Mouse (Mus musculus) limb, embryonic 14.5 days (tissue): ENCODE results near the gene Snhg11. TPM values are rescaled to one million over a fixed set of nuclear protein-coding genes. Genes with fewer than 3 reads are reported as not detected.
A peak's percentile ranks its signal among the peaks of the same experiment; 100 is the strongest.

Experiments
- ATAC-seq: fragments of 200-750 bp; cut with Nextera tagmentation; 2 replicates; pipeline ENCODE4 v1.8.0; 2017; ENCODE audit warnings: low read depth, moderate number of reproducible peaks, moderate TSS enrichment; ENCODE audit not compliant: low FRiP score
- DNase-seq: peaks from one replicate; pipeline ENCODE4 v3.0.0-alpha.2; 2015; ENCODE audit warnings: low spot score
- H3K27ac ChIP-seq: fragments of 300-500 bp; sonication (generic); replicated peaks from 2 replicates; pipeline ENCODE4 v1.5.1; 2014; ENCODE audit warnings: low read depth, mild to moderate bottlenecking, low read length, moderate library complexity, mixed read lengths
- H3K27me3 ChIP-seq: fragments of 300-500 bp; sonication (generic); 2 replicates; pipeline ENCODE4 v1.6.1; 2014; ENCODE audit warnings: low read length, mixed read lengths; ENCODE audit not compliant: control insufficient read depth, insufficient read depth
- H3K36me3 ChIP-seq: fragments of 300-500 bp; sonication (generic); 2 replicates; pipeline ENCODE4 v1.6.1; 2014; ENCODE audit warnings: mild to moderate bottlenecking, low read length, moderate library complexity, mixed read lengths; ENCODE audit not compliant: control insufficient read depth, insufficient read depth
- H3K4me1 ChIP-seq: fragments of 300-500 bp; sonication (generic); 2 replicates; pipeline ENCODE4 v1.6.1; 2014; ENCODE audit warnings: antibody characterized with exemption, low read length, mixed read lengths; ENCODE audit not compliant: control insufficient read depth, insufficient read depth
- H3K4me2 ChIP-seq: fragments of 300-500 bp; sonication (generic); replicated peaks from 2 replicates; pipeline ENCODE4 v1.6.1; 2014; ENCODE audit warnings: low read depth, mild to moderate bottlenecking, low read length, moderate library complexity; ENCODE audit not compliant: severe bottlenecking
- H3K4me3 ChIP-seq: fragments of 300-500 bp; sonication (generic); replicated peaks from 2 replicates; pipeline ENCODE4 v1.5.1; 2014; ENCODE audit warnings: low read length
- H3K9ac ChIP-seq: fragments of 300-500 bp; sonication (generic); 2 replicates; pipeline ENCODE4 v1.6.1; 2014; ENCODE audit warnings: mild to moderate bottlenecking, low read depth, low read length, moderate library complexity; ENCODE audit not compliant: severe bottlenecking
- H3K9me3 ChIP-seq: fragments of 300-500 bp; sonication (generic); 2 replicates; pipeline ENCODE4 v1.6.1; 2016; ENCODE audit warnings: low read length; ENCODE audit not compliant: control insufficient read depth
- POLR2A ChIP-seq: fragments of 200-500 bp; IDR thresholded peaks from 2 replicates; pipeline ENCODE4 v1.8.0; 2012; ENCODE audit warnings: inconsistent platforms, mild to moderate bottlenecking, moderate library complexity, borderline replicate concordance; ENCODE audit not compliant: insufficient read depth, insufficient read length; ENCODE audit errors: extremely low read depth
- WGBS: fragments of 180-500 bp; shearing (Covaris S2); extraction: QIAGEN DNeasy Blood & Tissue Kit; methylation state at CpG from one replicate; pipeline ENCODE4 v1.1.7; 2014; 5-methylcytosine and 5-hydroxymethylcytosine counted together
- polyA plus RNA-seq, 2 experiments: library from polyadenylated mRNA; depleted of rRNA in 1 of 2; stranded (reverse) in 1 of 2; unstranded in 1 of 2; fragments of >200 nt; fragmentation: Nextera tagmentation in 1 of 2; extraction: Ambion mirVana in 1 of 2; gene quantifications; 2 replicates each; pipeline versions ENCODE4 v1.2.1 to v1.2.3; 2012 to 2014

Gene Snhg11
- polyA plus RNA-seq, 2 experiments = 2.8 to 10.8 TPM

DNA sequence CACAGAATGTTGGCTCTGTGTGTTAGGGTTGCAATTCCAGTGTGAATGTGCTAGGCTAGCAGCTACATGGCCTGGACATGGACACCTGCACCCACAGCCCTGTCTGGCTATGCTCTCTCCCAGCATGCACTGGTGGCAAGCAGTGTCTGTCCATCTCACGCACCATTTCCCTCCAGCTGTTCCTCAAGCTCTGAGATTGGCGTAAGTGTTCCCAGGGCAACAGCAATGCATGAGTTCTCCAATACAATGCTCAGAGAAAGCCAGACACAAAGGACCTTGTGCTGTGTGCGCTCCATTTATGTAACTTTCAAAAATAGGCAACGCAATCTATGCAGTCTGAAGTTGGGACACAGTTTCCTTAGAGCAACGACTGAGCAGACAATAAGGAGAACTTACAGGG, 31.9 kb upstream of the Snhg11 start:
- Histone ChIP-seq H3K27me3 (no peaks in the 10 kb centered on the region), H3K4me1 (no peaks in the 10 kb centered on the region), H3K9ac (no peak overlapping the region), H3K4me2 (no peak overlapping the region), H3K9me3 (no peaks in the 10 kb centered on the region), H3K27ac (no peak overlapping the region), H3K4me3 (no peak overlapping the region), H3K36me3 (no peaks in the 10 kb centered on the region)
- DNase-seq = no peak
- 87% methylated on average over 5 of the region's 5 CpGs for WGBS
- TF ChIP-seq POLR2A = no peak
- ATAC-seq = no peak

DNA sequence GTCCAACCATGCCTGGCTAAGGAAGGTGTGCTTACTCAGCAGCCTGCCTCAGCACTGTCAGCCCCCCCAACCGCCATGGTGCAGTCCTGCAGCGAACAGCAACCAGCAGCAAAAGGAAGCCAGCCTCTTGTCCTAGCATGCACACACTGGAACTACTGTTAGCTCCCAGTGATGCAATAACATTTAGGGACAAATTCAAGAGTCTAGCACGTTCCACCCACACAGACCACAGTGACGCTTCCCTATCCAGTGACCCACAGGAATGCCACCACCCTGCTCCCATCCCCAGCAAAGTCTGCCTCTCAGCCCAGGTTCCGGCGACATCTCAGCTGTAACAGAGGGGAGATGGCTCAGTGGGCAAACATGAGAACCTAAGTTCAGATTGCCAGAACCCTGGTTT, 29.0 kb upstream of the Snhg11 start:
- Histone ChIP-seq H3K4me2 (no peak overlapping the region), H3K27me3 (no peaks in the 10 kb centered on the region), H3K27ac (no peak overlapping the region), H3K9me3 (no peaks in the 10 kb centered on the region), H3K36me3 (no peaks in the 10 kb centered on the region), H3K4me3 (no peak overlapping the region), H3K9ac (no peak overlapping the region), H3K4me1 (no peaks in the 10 kb centered on the region)
- DNase-seq (no peak), ATAC-seq (no peak)
- 61% methylated on average over 6 of the region's 6 CpGs for WGBS
- TF ChIP-seq POLR2A = no peak

GRCm38 (mm10) chr2:158347868-158348267, 27.6 kb upstream of the Snhg11 start:
- Histone ChIP-seq H3K27ac (no peak overlapping the region), H3K4me3 (no peak overlapping the region), H3K36me3 (no peaks in the 10 kb centered on the region), H3K9me3 (no peaks in the 10 kb centered on the region), H3K27me3 (no peaks in the 10 kb centered on the region), H3K4me2 (no peak overlapping the region), H3K4me1 (no peaks in the 10 kb centered on the region), H3K9ac (no peak overlapping the region)
- WGBS = 4% methylated on average over 6 of the region's 6 CpGs
- no peak for TF ChIP-seq POLR2A
- peak; percentile 67 for DNase-seq
- ATAC-seq = peak; percentile 42; the same call in 1 of the 2 replicates

DNA sequence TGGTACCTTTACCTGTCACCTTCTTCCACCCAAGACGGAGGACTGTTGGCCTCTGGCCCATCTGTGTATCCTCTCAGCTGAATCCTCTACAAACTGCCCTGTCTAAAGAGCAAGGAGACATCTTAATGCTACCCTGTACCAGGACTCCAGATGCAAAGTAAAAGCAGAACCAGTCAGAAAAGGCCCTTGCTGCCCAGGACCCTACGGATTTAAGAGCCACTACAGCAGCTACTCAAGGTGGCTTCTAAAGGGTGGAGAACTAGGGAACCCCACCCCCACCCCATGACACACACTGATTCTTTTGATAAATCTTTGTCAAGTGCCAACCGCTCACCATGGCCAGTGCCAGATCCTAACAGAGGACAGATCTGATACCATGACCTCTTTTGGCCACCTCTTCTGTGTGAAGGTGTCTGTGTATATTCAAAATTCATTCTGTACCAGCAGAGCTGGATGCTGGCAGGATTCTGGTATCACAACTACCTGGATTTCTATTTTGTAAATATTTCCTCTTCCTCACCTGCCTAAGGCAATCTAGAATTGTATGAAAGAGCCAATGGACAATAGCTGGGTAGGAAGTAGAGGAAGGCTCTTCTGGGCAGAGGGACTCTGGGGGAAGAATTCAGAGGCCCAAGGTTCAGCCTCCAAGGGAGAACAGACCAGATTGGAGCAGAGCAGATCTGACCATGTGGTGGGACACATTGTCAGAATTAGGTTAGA, 22.5 kb upstream of the Snhg11 start:
- Histone ChIP-seq H3K9me3 (no peaks in the 10 kb centered on the region), H3K9ac (no peak overlapping the region), H3K4me3 (no peak overlapping the region), H3K27me3 (no peaks in the 10 kb centered on the region), H3K4me1 (no peaks in the 10 kb centered on the region), H3K36me3 (peaks cover 38% of the 10 kb centered on the region), H3K4me2 (no peak overlapping the region), H3K27ac (no peak overlapping the region)
- no peak for TF ChIP-seq POLR2A
- 73% methylated on average over 3 of the region's 3 CpGs for WGBS
- ATAC-seq (no peak), DNase-seq (no peak)

DNA sequence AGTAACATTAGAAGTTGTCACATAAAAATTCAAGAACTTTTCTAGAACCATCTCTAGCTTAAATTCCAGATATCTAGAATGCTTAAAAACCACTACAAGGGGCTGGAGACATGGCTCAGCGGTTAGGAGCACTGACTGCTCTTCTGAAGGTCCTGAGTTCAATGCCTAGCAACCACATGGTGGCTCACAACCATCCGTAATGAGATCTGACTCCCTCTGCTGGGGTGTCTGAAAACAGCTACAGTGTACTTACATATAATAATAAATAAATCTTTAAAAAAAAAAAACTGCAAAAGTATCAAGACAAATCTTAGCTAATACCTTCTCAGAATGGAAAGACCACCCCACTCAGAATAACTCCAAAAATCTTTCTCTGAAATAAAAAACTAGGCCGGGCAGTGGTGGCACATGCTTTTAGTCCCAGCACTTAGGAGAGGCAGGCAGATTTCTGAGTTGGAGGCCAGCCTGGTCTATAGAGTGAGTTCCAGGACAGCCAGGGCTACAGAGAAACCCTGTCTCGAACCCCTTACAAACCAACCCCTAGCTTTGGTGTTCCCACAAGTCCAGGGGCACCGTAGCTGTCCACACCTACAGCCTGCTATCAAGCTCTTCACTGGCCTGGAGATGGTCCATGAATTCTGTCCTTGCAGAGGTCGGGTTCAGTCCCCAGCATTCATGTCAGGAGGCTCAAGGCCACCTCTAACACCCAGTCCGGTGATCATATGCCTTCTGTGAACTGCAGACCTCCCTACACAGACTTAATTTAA, 20.9 kb upstream of the Snhg11 start:
- Histone ChIP-seq H3K4me3 (no peak overlapping the region), H3K36me3 (peaks cover 54% of the 10 kb centered on the region)
- 84% methylated on average over 7 of the region's 7 CpGs for WGBS

More for the DNA sequence above, 20.9 kb upstream of the Snhg11 start:
- no peaks in the 10 kb centered on the region for H3K27me3 ChIP-seq
- TF ChIP-seq POLR2A = no peak
- DNase-seq = no peak
- H3K9me3 ChIP-seq = no peaks in the 10 kb centered on the region
- no peak overlapping the region for H3K27ac ChIP-seq
- H3K4me2 ChIP-seq = no peak overlapping the region
- H3K4me1 ChIP-seq = no peaks in the 10 kb centered on the region; the same call in 1 of the 2 replicates
- ATAC-seq = no peak
- no peak overlapping the region for H3K9ac ChIP-seq
